Mouse (Mus musculus): ENCODE data around the gene Ctnnbip1. TPM values are rescaled to one million over a fixed set of nuclear protein-coding genes. Genes with fewer than 3 reads are reported as not detected.

Gene Ctnnbip1
- polyA plus RNA-seq, 1 experiment from 2014 or later = 67.5 TPM

DNA sequence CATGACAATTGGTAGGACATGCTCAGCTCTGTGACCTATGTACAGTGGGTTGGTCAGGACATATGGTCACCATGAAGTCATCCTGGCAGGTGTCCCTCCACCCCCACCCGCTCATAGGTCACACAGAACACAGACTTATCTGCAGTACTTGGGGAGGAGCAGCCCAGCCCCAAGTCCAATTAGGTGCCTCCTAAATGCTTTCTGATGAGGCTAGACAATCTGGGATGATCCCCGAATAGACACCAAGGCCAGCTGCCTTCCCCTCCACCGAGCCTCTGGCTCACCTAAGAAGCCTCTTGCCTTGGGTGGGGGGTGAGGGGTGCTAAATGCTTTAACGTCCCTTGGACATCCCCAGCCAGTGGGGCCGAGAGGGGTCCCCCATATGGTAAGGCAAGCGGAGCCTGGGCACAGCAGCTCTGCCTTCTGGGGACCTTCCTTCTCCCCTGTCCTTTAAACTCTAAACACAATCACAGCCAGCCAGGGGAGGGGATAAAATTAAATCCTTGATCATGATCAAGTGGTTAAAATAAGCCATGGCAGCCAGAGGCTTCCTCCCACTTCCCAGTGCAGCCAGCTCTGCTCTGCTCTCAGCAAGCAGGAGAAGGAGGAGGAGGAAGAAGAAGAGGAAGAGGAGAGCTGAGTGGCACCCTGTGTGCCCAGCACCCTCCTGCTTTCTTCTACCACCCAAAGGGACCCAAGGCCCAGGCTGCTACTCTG lies 51.9 kb downstream of the Ctnnbip1 start:
- Histone ChIP-seq H3K36me3 (replicated peaks) (peaks cover 20% of the 10 kb centered on the region), H3K4me1 (peaks cover 71% of the 10 kb centered on the region), H3K9me3 (no peaks in the 10 kb centered on the region), H3K27me3 (replicated peaks; ENCODE audit: low read depth, poor library complexity, severe bottlenecking) (peaks cover 28% of the 10 kb centered on the region), H3K4me3 (no peak overlapping the region), H3K27ac (replicated peaks) (peak overlapping the region; percentile 30; the same call in 1 of the 2 replicates)
- no peak for DNase-seq (ENCODE audit: low spot score)
- WGBS = 84% methylated on average over 6 of the region's 6 CpGs

DNA sequence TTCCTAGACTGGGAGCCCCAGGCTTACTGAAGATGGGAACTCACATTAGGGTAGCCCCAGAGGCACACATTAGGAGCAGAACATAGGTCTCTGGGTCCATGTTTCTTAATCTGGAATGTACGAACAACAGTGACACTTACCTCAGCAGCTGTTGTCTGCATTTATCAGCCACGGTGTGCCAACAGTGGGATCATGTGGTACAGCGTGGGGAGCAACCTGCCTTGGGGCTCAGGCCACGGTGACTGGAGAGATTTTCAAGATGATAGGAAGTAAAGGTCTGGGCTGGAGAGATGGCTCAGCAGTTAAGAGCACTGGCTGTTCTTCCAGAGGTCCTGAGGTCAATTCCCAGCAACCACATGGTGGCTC lies 52.4 kb downstream of the Ctnnbip1 start:
- Histone ChIP-seq H3K4me3 (no peak overlapping the region), H3K4me1 (peaks cover 67% of the 10 kb centered on the region)
- 84% methylated on average over 4 of the region's 4 CpGs for WGBS

DNA sequence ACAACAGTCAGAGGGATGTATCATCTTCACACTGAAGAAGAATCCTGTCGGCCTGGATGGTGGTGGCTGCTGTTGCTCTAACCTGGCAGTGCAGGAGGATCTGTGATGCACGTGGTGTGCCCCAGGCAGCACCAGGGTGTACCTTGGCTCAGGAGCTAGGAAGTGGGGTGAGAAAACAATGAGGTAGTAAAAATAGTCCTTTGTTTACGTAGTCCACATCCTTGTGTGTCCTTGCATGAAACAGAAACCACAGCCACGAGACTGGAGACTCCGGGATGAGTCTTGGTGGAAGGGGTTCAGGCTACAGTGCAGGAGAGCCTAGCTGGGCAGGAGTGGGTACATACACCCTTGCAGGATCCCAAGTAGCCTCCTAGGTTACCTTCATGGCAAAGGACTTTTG lies 53.2 kb downstream of the Ctnnbip1 start:
- H3K4me1 ChIP-seq = peaks cover 69% of the 10 kb centered on the region
- no peak for DNase-seq (ENCODE audit: low spot score)
- H3K9me3 ChIP-seq = no peaks in the 10 kb centered on the region
- peaks cover 7% of the 10 kb centered on the region for H3K36me3 ChIP-seq (replicated peaks)
- 0 out of 2 replicates have a peak overlapping the region, but pooled peaks have one; percentile 0 for H3K27ac ChIP-seq (replicated peaks)
- WGBS = 80% methylated on average over 5 of the region's 5 CpGs
- no peak overlapping the region for H3K4me3 ChIP-seq
- H3K27me3 ChIP-seq (replicated peaks; ENCODE audit: low read depth, poor library complexity, severe bottlenecking) = peaks cover 29% of the 10 kb centered on the region

More for the DNA sequence above, 52.4 kb downstream of the Ctnnbip1 start:
- H3K27ac ChIP-seq (replicated peaks) = peak overlapping the region; percentile 30; the same call in 1 of the 2 replicates
- no peak for DNase-seq (ENCODE audit: low spot score)
- no peaks in the 10 kb centered on the region for H3K9me3 ChIP-seq
- peaks cover 28% of the 10 kb centered on the region for H3K27me3 ChIP-seq (replicated peaks; ENCODE audit: low read depth, poor library complexity, severe bottlenecking)
- peaks cover 14% of the 10 kb centered on the region for H3K36me3 ChIP-seq (replicated peaks)

DNA sequence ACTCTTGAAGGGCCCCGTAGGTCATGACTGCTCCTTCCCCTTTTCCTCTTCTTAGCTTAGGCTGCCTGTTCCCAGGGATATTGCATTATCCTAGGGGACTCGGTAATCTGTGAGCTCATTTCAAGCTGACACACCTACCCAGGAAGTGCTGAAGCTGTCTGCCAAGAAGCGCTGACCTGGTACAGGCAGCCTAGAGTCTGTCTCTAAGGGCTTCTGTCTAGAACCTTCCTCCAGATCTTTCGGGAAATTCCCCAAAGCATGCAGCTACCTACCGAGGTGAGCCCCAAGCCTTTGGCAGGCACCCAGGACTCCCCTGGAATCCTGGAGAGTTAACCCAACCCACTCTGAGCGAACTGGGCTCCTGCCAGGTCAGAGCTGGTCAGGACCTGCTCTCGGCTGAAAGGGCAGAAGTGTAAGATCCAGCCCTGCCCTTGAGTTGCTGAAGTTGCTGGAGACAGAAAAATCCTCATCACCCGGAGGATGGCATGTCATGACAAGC lies 53.7 kb downstream of the Ctnnbip1 start:
- Histone ChIP-seq H3K27me3 (replicated peaks; ENCODE audit: low read depth, poor library complexity, severe bottlenecking) (peaks cover 33% of the 10 kb centered on the region), H3K27ac (replicated peaks) (peak overlapping the region; percentile 52), H3K36me3 (replicated peaks) (peaks cover 2% of the 10 kb centered on the region; the same call in 1 of the 2 replicates), H3K4me3 (no peak overlapping the region), H3K4me1 (peaks cover 74% of the 10 kb centered on the region), H3K9me3 (no peaks in the 10 kb centered on the region)
- 55% methylated on average over 8 of the region's 8 CpGs for WGBS
- no peak for DNase-seq (ENCODE audit: low spot score)

DNA sequence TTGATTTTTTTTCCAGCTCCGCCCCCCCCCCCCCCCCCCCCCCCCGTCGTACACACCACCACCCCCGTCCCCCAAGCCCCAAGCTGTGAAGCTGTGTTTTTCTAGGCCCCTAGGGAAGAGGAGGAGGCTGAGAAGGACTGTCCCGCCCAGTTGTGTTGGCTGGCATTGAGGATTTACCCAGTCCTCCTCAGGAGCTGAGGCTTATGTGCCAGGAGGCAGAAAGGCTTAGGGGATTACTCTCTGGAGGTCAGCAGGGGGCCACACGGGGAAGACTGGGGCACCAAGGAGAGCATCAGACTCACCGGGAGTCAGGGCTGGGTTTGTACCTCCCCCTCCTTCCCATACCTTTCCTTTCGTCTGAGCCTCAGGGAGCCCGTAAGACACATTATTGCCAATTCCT lies 54.4 kb downstream of the Ctnnbip1 start:
- Histone ChIP-seq H3K36me3 (replicated peaks) (no peaks in the 10 kb centered on the region), H3K27me3 (replicated peaks; ENCODE audit: low read depth, poor library complexity, severe bottlenecking) (peaks cover 40% of the 10 kb centered on the region), H3K9me3 (no peaks in the 10 kb centered on the region), H3K4me1 (peaks cover 74% of the 10 kb centered on the region), H3K4me3 (no peak overlapping the region), H3K27ac (replicated peaks) (peak overlapping the region; percentile 40; the same call in 1 of the 2 replicates)
- no peak for DNase-seq (ENCODE audit: low spot score)
- 23% methylated on average over 6 of the region's 9 CpGs for WGBS

DNA sequence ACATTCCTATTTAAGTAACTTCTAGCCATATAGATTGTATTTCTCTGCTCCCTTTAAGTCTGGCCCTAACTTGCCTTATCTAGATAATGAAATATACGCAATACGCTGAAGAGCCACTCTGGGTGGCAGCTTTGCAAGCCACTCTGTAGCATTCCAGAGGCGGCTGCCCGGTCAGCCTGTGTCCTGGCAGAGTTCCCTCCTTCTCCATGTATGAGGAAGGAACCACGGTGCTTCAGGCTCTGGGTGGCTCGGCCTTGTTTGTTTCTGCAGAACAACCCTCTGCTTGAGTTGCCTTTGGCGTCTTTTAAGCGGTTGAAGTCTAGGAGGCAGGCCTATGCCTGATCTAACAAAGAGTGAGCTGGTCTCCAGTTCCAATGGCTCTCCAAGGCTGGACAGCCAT lies 54.8 kb downstream of the Ctnnbip1 start:
- Histone ChIP-seq H3K9me3 (no peaks in the 10 kb centered on the region), H3K4me3 (no peak overlapping the region), H3K27ac (replicated peaks) (peak overlapping the region; percentile 40; the same call in 1 of the 2 replicates), H3K4me1 (peaks cover 70% of the 10 kb centered on the region), H3K27me3 (replicated peaks; ENCODE audit: low read depth, poor library complexity, severe bottlenecking) (peaks cover 41% of the 10 kb centered on the region), H3K36me3 (replicated peaks) (no peaks in the 10 kb centered on the region)
- 50% methylated on average over 8 of the region's 8 CpGs for WGBS
- DNase-seq (ENCODE audit: low spot score) = no peak

DNA sequence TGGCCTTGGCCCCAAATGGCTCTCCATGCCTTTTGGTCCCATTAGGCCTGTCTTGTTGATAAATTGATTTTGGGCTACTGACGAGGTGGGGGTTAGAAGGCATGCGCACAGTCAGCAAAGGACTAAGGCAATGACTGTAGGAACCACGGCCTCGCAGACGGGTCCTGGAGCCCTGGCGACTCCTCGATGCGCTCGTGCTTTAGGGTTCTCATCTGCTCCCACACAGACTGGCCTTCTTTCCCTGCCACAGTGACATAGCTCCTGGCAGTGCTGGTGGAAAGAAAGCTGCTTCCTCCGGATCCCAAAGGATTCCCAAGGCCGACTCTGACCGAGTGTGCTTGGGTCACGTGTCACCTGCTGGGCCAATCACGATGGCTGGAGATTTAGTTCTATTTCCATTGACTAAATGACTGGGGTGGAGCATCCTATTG lies 56.4 kb downstream of the Ctnnbip1 start:
- DNase-seq (ENCODE audit: low spot score) = no peak
- Histone ChIP-seq H3K4me1 (peaks cover 62% of the 10 kb centered on the region), H3K9me3 (no peaks in the 10 kb centered on the region), H3K27ac (replicated peaks) (no peak overlapping the region), H3K27me3 (replicated peaks; ENCODE audit: low read depth, poor library complexity, severe bottlenecking) (peaks cover 57% of the 10 kb centered on the region), H3K4me3 (no peak overlapping the region), H3K36me3 (replicated peaks) (no peaks in the 10 kb centered on the region)
- 75% methylated on average over 14 of the region's 14 CpGs for WGBS

DNA sequence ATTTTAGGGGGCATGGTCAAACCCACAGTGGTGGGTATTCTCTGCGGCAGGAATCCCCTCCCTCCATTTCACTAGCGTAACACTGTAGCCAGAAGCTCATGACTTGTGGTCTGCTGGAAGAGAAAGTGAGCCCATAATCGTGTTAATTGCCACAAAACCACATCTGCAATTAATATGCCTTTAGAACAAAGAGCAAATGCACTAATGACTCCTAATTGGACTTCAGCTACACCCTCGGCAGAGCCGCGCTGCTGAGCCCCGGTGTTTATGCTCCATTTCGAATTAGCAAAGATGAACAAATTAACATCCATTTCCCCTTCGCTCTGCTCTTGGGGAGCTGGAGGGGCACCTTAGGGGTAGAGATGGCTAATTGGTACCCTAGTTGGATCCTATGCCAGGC lies 58.0 kb downstream of the Ctnnbip1 start:
- DNase-seq (ENCODE audit: low spot score) = no peak
- Histone ChIP-seq H3K4me3 (no peak overlapping the region), H3K36me3 (replicated peaks) (no peaks in the 10 kb centered on the region), H3K9me3 (no peaks in the 10 kb centered on the region), H3K4me1 (peaks cover 48% of the 10 kb centered on the region), H3K27ac (replicated peaks) (no peak overlapping the region), H3K27me3 (replicated peaks; ENCODE audit: low read depth, poor library complexity, severe bottlenecking) (peaks cover 65% of the 10 kb centered on the region)
- 76% methylated on average over 9 of the region's 9 CpGs for WGBS

DNA sequence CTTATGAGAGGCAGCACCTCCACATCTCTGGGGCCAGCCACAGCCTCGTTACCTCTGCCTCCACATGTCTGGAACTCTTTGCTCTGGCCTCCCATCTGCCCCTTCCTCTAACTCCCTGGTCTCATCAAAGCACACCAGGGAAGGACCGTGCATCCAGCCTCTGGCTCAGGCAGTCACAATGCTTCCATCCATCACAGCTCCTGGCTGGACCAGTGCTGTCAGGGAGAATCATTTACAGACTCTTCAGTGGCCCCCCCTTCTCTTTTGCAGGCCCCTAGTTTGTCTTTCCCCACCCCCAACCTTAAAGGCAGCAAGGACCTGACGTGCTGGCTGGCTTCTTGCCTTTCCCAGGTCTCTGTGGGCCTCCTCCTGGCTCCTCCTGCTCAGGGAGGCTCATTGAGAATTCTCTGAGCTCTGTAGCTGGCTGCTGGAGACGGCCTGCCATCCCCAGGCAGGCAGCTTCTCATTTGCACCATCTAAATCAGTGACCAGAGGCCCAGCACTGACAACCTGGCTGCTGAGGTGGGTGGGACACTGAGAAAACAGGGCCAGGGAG lies 59.0 kb downstream of the Ctnnbip1 start:
- 13% methylated on average over 4 of the region's 4 CpGs for WGBS
- no peak for DNase-seq (ENCODE audit: low spot score)
- Histone ChIP-seq H3K9me3 (no peaks in the 10 kb centered on the region), H3K4me1 (peaks cover 38% of the 10 kb centered on the region), H3K36me3 (replicated peaks) (no peaks in the 10 kb centered on the region), H3K27ac (replicated peaks) (peak overlapping the region; percentile 31), H3K27me3 (replicated peaks; ENCODE audit: low read depth, poor library complexity, severe bottlenecking) (peaks cover 68% of the 10 kb centered on the region), H3K4me3 (no peak overlapping the region)

DNA sequence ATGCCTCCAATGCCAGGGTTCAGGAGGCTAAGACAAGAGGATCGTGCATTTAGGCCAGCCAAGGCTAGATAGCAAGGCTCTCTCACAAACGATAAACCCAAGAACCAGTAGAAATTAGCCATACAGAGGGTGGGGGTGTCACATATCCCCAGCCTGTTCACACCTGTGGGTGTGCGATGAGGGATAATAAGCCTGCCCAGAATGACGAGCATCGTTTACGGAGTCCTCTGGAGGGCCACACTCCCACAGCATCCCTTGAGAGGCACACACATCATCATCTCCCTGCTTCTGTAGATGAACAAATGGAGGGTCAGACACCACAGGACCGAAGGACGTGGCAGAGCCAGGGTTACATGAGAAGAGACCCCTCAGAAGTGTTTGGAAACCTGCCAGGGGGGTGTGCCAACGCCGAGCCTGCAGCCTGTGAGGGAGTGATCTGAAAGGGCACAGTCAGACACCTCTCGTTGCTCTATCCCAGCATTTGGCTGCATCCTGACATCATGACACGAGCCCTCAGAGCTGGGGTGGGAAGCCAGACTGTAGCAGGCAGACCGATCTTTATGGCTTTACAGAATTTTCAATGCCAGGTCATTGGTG lies 60.1 kb downstream of the Ctnnbip1 start:
- Histone ChIP-seq H3K36me3 (replicated peaks) (no peaks in the 10 kb centered on the region), H3K27me3 (replicated peaks; ENCODE audit: low read depth, poor library complexity, severe bottlenecking) (peaks cover 67% of the 10 kb centered on the region), H3K4me3 (no peak overlapping the region), H3K9me3 (no peaks in the 10 kb centered on the region), H3K27ac (replicated peaks) (no peak overlapping the region), H3K4me1 (peaks cover 27% of the 10 kb centered on the region)
- DNase-seq (ENCODE audit: low spot score) = no peak
- WGBS = 81% methylated on average over 13 of the region's 13 CpGs

DNA sequence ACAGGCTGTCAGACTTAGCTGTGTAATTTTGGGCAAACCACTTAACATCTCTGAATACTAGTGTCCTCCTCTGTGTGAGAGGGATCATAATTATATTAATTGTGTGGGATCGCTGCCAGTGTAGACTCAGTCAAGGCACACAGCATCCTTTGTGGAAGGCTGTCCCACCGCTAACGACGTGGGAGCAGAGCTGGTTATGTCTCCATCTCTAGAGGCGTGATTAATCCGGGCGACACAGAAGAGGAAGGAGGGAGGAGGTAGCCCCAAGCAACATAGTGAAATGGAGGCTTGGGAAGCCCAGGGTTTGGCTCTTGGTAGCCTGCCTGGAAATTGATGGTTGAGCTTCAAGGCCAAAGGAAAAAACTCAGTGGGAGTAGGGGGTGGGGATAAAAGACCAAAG lies 60.8 kb downstream of the Ctnnbip1 start:
- Histone ChIP-seq H3K27me3 (replicated peaks; ENCODE audit: low read depth, poor library complexity, severe bottlenecking) (peaks cover 64% of the 10 kb centered on the region), H3K9me3 (no peaks in the 10 kb centered on the region), H3K4me1 (peaks cover 27% of the 10 kb centered on the region), H3K27ac (replicated peaks) (no peak overlapping the region), H3K36me3 (replicated peaks) (no peaks in the 10 kb centered on the region), H3K4me3 (no peak overlapping the region)
- no peak for DNase-seq (ENCODE audit: low spot score)
- WGBS = 44% methylated on average over 7 of the region's 7 CpGs

DNA sequence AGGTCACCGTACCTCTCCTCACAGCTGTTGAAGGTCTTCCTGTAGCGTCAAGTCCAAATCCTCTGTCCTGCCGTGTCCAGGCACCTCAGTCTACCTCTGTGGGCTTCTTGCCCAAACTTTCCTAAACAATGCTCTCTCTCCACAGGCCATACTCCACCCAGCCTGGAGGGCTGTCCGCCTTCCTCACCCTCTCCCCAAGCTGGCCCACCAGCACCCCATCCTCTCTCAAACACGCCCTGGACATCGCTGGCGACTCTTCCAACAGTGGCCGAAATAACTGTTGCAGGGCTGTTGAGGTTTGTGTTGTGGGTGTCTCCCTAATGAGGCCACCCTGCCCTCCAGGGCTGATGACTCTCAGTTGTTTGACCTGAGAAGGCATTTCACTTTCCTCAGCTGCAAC lies 67.2 kb downstream of the Ctnnbip1 start:
- H3K36me3 ChIP-seq (replicated peaks) = no peaks in the 10 kb centered on the region
- H3K27me3 ChIP-seq (replicated peaks; ENCODE audit: low read depth, poor library complexity, severe bottlenecking) = peaks cover 77% of the 10 kb centered on the region
- no peak overlapping the region for H3K27ac ChIP-seq (replicated peaks)
- DNase-seq (ENCODE audit: low spot score) = no peak
- 77% methylated on average over 8 of the region's 8 CpGs for WGBS
- peak overlapping the region; percentile 95; the same call in 1 of the 2 replicates for H3K4me3 ChIP-seq
- peaks cover 26% of the 10 kb centered on the region for H3K4me1 ChIP-seq
- no peaks in the 10 kb centered on the region for H3K9me3 ChIP-seq

Measured in embryonic facial prominence, embryonic 10.5 days (tissue).